Mouse (Mus musculus) regulatory T cell (primary cell): ENCODE results near the gene Hoxb6.

ENCODE experiments used
- in situ Hi-C: fragments of 300-600 bp; cut with MboI, MseI; formaldehyde crosslinking; loops from one replicate; pipeline ENCODE4 v1.15.1; 2025; ENCODE audit warnings: high pct_unique_total_duplicates

The Hoxb6 gene

GRCm38 (mm10) chr11:96285771-96286738 is 6.2 kb upstream of the Hoxb6 start, which contains the start of gene Hoxb7:
TSS of gene Hoxb7 (plus strand) at chr11:96286623.
- in situ Hi-C loops = no loop called here

DNA sequence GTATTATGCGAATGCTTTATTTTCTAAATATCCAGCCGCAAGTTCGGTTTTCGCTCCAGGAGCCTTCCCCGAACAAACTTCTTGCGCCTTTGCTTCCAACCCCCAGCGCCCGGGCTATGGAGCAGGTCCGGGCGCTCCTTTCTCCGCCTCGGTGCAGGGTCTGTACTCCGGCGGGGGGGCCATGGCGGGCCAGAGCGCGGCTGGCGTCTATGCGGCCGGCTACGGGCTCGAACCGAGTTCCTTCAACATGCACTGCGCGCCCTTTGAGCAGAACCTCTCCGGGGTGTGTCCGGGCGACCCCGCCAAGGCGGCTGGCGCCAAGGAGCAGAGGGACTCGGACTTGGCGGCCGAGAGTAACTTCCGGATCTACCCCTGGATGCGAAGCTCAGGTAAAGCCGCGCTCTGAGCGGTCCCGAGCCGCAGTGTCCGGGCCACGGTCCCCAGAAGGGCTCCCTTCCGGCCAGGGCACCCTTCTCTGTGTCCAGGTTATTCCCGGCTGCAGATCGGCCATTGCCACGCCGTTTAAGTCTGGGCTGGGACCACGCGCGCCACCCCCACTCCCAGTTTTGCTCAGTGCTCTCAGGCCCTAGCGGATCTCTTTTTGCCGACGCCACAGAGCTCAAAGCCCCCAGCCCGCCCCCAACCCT is 5.4 kb upstream of the Hoxb6 start:
- in situ Hi-C loops = no loop called here

- in situ Hi-C loops = no loop called here
Measured at GRCm38 (mm10) chr11:96287411-96287810, 4.9 kb upstream of the Hoxb6 start.

DNA sequence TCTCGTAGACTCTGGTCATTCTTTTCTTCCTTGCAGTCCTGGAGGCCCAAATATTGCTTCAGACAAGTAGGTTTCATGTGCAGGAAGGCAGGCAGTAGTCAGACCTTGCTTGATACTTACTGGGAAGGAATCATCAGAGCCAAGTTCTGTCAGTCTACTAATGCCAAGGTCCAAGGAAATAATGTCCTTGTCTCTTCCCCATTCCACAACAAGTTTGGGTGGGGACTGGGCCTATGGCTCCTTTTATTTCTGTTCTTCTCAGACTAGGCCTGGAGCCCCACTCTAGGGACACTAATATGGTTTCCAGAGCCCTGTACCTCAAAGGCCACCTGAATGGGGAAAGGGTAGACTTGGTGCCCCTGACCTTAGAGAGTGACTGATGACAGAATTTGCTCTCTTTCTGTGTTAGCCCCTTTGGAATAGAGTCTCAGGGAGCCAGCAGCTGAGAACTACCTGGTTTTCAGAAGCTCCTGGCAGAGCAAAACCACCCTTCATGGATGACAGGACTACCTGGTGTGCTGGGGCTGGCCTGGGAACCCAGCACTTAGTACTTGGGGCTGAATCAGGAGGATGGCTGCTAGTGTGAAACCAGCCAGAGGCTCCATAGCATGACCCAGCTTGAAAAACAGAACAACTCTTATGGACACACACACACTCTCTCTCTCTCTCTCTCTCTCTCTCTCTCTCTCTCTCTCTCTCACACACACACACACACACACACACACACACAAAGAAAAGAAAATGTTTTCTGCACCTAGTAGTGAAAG is 3.6 kb upstream of the Hoxb6 start:
- in situ Hi-C loops = no loop called here

- in situ Hi-C loops = no loop called here
Measured at GRCm38 (mm10) chr11:96289293-96289692, 3.0 kb upstream of the Hoxb6 start.

- in situ Hi-C loops = loop anchor here (10.0 kb wide), 2 partner anchors 465 to 565 kb away; no protein-coding TSS in a partner anchor
Measured at GRCm38 (mm10) chr11:96289837-96290236, 2.4 kb upstream of the Hoxb6 start.

GRCm38 (mm10) chr11:96290705-96291355 is 1.4 kb upstream of the Hoxb6 start:
- in situ Hi-C loops = loop anchor here (10.0 kb wide), 2 partner anchors 464 to 564 kb away; no protein-coding TSS in a partner anchor

DNA sequence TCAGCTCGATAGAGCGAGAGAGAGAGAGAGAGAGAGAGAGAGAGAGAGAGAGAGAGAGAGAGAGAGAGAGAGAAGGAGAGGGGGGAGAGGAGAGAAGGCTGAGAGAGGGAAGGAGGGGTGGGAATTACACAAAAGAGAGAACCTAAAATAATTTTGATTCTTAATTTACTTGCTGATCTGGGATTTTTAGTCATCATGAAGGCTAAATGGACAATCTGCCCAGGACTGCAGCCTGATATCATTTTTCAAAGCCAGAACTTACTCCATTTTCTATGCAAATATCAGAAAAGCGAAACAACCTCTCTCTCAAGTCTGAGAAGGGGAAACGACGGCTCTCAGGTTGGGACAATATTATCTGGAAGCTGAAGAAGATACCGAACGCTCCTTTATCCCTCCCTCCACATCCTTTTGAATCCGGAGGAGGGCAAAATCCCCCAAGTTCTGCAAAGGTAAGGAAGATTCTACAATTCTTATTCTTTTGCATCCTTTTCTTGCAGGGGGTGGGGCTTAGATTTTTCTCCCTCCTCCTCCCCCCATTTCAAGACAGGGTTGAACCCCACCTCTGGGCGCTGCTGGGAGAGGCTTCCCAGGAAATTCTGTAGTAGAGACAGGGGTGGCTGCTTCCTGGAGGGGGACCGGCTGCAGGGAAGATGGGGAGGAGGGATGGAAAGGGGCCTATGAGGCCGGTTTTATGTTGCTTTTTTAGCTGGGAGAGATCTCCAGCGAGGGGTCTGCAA is 457 bp downstream of the Hoxb6 start:
- in situ Hi-C loops = loop anchor here (10.0 kb wide), 2 partner anchors 462 to 562 kb away; no protein-coding TSS in a partner anchor

DNA sequence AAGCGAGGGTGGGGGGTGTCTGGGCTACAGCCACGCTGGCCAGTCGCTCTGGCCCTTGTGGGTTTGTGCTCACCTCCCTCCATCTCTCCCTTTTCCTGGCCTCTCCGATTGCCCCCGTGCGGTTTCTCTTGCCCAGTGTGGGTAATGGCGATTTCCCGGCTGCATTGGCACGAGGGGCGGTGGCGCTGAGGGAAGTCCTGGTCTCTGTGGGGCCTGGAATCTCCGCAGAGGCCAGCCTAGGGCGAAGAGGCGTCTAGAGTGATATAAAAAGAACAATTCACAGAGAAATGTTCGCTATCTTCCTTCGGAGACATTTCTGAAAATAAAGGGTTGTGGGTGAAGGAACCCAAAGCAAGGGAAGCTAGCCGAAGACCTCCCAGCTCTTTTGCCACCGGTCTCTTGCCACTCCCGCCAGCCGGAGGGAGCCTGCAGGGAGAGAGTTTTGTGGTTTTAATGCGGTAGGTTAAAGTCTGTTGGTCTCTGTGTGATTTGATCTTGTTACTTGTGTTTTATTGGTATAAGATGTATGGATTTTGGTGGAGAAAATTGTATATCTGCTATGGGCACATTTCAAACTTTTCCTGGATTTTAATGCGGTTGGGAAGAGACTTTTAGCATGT is 1.1 kb downstream of the Hoxb6 start:
- in situ Hi-C loops = loop anchor here (10.0 kb wide), 2 partner anchors 461 to 561 kb away; no protein-coding TSS in a partner anchor

DNA sequence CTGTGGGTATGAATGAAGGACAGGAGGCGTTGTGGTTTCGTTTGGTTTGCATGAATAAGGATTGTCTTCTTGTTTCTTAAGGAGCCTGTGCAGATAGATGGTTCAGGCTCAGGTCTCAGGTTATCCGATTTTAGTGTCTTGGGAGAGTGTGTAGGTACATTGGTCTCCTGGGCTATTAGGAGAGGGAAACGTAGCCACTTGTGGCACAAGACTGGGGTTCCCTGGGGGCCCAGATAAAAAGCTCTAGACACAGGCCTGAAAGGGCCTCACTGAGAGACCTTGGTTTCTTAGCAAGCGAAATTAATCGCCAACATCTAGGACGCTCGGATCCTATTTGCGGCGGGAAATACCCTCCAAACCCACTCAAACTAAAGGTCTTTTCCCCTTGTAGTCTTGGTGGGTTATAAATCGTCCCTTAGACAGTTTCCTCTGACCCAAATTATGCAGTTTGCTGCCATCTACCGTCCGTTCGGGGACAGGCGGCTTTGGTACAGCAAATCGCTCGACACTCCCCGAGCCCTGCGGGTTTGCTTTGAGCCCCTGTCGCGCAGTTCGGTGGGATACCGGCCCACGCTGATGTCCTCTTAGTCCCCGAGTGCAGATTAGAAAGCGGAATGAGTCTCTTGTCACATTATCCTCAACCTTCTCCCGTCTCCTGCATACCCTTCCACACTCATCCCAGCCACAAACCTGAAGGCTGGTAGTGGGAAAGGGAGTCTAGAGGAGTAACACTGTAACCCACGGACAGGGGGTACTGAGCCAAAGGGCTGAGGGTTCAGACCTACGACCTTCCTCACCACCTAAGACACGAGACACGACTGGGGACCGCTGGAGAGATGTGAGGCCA is 2.2 kb downstream of the Hoxb6 start:
- in situ Hi-C loops = loop anchor here (10.0 kb wide), 2 partner anchors 460 to 560 kb away; no protein-coding TSS in a partner anchor

- in situ Hi-C loops = loop anchor here (10.0 kb wide), 2 partner anchors 460 to 560 kb away; no protein-coding TSS in a partner anchor
Measured at GRCm38 (mm10) chr11:96295092-96295835, 3.0 kb downstream of the Hoxb6 start.

GRCm38 (mm10) chr11:96296997-96297396 is 4.7 kb downstream of the Hoxb6 start:
- in situ Hi-C loops = loop anchor here (10.0 kb wide), 2 partner anchors 458 to 558 kb away; no protein-coding TSS in a partner anchor

DNA sequence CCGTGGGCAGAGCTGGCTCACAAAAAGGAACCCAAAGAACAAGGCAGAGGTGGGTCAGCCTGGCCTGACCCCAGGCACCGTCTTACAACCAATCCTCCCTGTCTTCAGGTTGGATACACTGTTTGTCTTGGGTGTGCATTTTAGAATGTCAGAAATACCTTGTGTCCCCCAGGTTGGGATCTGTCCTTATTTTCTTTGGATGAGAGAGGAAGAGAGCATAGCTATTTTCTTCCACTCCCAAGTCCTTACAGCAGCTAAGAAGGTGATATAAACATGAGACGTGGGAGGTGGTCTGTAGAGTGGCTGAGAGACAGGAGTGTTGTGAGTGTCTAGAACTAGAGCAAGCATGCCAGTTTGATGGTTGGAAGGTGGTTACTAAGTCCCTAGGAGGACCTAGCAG is 5.2 kb downstream of the Hoxb6 start:
- in situ Hi-C loops = loop anchor here (10.0 kb wide), 2 partner anchors 457 to 557 kb away; no protein-coding TSS in a partner anchor

- in situ Hi-C loops = loop anchor here (10.0 kb wide), 2 partner anchors 457 to 557 kb away; no protein-coding TSS in a partner anchor
Measured at GRCm38 (mm10) chr11:96297968-96298635, 5.8 kb downstream of the Hoxb6 start.

GRCm38 (mm10) chr11:96298895-96299667 is 6.8 kb downstream of the Hoxb6 start:
- in situ Hi-C loops = loop anchor here (10.0 kb wide), 2 partner anchors 456 to 556 kb away; no protein-coding TSS in a partner anchor

- in situ Hi-C loops = loop anchor here (5.0 to 10.0 kb wide), 3 partner anchors 248 to 555 kb away; no protein-coding TSS in a partner anchor
Measured at GRCm38 (mm10) chr11:96299781-96300180, 7.5 kb downstream of the Hoxb6 start.
